Mouse (Mus musculus): ENCODE data around the gene Fignl1. TPM values are rescaled to one million over a fixed set of nuclear protein-coding genes. Genes with fewer than 3 reads are reported as not detected.

The Fignl1 gene
- polyA plus RNA-seq, 1 experiment: 0.65 TPM

- 90% methylated on average over 2 of the region's 2 CpGs for WGBS
- TF ChIP-seq CTCF (IDR thresholded peaks at IDR 0.05; ENCODE audit: borderline replicate concordance, insufficient read depth, low read depth, low read length) (no peak), POLR2A (IDR thresholded peaks at IDR 0.05; ENCODE audit: borderline replicate concordance, insufficient read depth, low read length) (no peak)
- H3K4me1 ChIP-seq (ENCODE audit: control insufficient read depth, insufficient read depth, low read length): no peaks in the 10 kb centered on the region
- DNase-seq: no peak
- H3K27ac ChIP-seq (ENCODE audit: insufficient read depth, low read length): no peak overlapping the region
- no peak overlapping the region for H3K4me3 ChIP-seq (replicated peaks; ENCODE audit: insufficient read depth, low read depth, low read length)
- H3K27me3 ChIP-seq (ENCODE audit: control insufficient read depth, insufficient read depth, low read length): no peaks in the 10 kb centered on the region
Measured at GRCm38 (mm10) chr11:11768057-11768456, 40.7 kb downstream of the Fignl1 start.

DNA sequence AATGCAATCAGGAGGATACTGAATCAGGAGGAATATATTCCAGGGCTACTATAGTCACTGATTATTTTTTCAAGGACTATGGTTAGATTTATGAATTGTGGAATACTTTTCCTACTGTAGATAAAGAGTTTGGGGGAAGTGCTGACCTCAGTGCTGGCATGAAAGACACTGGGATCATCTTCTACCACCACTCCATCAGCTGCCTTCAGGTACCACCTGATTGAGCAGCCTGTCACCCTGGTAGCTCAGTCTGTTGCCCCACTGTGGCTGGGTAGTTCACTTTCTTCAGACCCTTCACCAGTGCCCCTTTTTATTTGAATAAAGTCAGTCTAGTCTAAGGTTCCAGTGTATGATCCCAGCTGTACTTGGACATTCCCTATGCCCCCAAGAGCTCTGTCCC lies 42.0 kb downstream of the Fignl1 start:
- Histone ChIP-seq H3K27ac (ENCODE audit: insufficient read depth, low read length) (no peak overlapping the region), H3K27me3 (ENCODE audit: control insufficient read depth, insufficient read depth, low read length) (no peaks in the 10 kb centered on the region), H3K4me3 (replicated peaks; ENCODE audit: insufficient read depth, low read depth, low read length) (no peak overlapping the region), H3K4me1 (ENCODE audit: control insufficient read depth, insufficient read depth, low read length) (no peaks in the 10 kb centered on the region)
- DNase-seq: no peak
- TF ChIP-seq POLR2A (IDR thresholded peaks at IDR 0.05; ENCODE audit: borderline replicate concordance, insufficient read depth, low read length): no peak

DNA sequence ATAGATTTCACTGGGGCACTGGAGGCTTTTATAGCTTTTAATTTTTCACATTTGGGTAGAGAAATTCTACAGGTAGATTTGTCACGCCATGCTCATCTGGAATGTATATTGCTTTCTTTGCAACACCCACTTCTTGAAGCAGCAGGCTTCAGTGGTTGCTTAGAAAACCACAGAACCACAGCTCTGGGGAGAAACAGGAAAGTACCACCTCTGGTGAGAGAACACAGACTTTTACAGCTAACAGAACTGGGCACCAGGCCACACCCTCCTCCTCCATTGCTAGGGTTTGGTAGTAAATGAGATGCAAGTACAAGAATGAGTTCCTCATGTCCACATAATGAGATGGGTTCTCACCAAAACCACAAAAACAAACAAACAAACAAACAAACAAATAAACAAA lies 42.7 kb downstream of the Fignl1 start:
- H3K4me1 ChIP-seq (ENCODE audit: control insufficient read depth, insufficient read depth, low read length): no peaks in the 10 kb centered on the region
- TF ChIP-seq CTCF (IDR thresholded peaks at IDR 0.05; ENCODE audit: borderline replicate concordance, insufficient read depth, low read depth, low read length): no peak
- no peak for TF ChIP-seq POLR2A (IDR thresholded peaks at IDR 0.05; ENCODE audit: borderline replicate concordance, insufficient read depth, low read length)
- DNase-seq: no peak
- no peak overlapping the region for H3K4me3 ChIP-seq (replicated peaks; ENCODE audit: insufficient read depth, low read depth, low read length)
- H3K27ac ChIP-seq (ENCODE audit: insufficient read depth, low read length): no peak overlapping the region
- WGBS: 97% methylated on average over 1 of the region's 1 CpGs
- H3K27me3 ChIP-seq (ENCODE audit: control insufficient read depth, insufficient read depth, low read length): no peaks in the 10 kb centered on the region

DNA sequence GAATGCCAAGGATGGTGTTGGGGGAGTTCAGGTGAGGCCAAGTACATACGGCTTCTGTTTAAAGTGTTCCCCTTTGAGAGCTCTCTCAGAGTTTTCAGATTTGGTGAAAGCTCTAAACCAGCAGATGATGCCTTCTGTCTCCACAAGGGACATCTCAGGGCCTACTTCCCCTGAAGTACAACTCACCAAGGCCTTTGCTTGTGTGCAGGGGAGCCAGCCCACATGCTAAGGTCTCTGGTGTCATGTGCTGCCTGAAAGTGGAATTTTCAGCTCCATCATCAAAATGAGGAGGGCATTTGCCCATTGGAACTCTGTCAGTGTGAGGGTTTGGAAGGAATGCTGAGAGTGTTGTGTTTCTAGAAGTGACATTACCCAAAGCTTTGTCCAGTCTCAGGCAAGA lies 43.3 kb downstream of the Fignl1 start:
- 63% methylated on average over 1 of the region's 1 CpGs for WGBS
- no peak for TF ChIP-seq POLR2A (IDR thresholded peaks at IDR 0.05; ENCODE audit: borderline replicate concordance, insufficient read depth, low read length)
- TF ChIP-seq CTCF (IDR thresholded peaks at IDR 0.05; ENCODE audit: borderline replicate concordance, insufficient read depth, low read depth, low read length): no peak
- no peak for DNase-seq
- Histone ChIP-seq H3K27ac (ENCODE audit: insufficient read depth, low read length) (no peak overlapping the region), H3K27me3 (ENCODE audit: control insufficient read depth, insufficient read depth, low read length) (no peaks in the 10 kb centered on the region), H3K4me1 (ENCODE audit: control insufficient read depth, insufficient read depth, low read length) (no peaks in the 10 kb centered on the region), H3K4me3 (replicated peaks; ENCODE audit: insufficient read depth, low read depth, low read length) (no peak overlapping the region)

DNA sequence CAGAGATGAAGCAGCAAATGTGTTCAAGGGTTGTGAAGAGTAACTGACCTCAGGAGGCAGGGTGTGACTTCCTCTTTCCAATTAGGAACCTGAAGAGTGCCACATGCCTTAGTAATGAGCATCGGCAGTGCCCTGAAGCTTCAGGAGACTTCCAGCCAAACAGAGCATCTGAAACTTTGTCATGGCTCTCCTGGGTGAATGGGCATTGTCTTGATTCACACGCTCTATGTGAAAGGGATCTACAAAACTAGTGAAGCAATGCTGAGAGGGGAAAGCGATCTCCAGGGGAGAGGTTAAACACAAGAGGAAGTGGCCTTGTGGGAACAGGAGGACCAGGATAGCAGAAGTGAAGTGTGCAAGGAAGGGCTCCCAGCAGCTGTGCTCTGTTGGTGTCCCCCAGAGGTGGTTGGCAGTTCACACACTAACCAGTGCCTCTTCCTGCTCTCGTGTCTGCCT lies 45.5 kb downstream of the Fignl1 start:
- DNase-seq: no peak
- H3K4me1 ChIP-seq (ENCODE audit: control insufficient read depth, insufficient read depth, low read length): no peaks in the 10 kb centered on the region
- TF ChIP-seq POLR2A (IDR thresholded peaks at IDR 0.05; ENCODE audit: borderline replicate concordance, insufficient read depth, low read length) (no peak), CTCF (IDR thresholded peaks at IDR 0.05; ENCODE audit: borderline replicate concordance, insufficient read depth, low read depth, low read length) (no peak)
- H3K27ac ChIP-seq (ENCODE audit: insufficient read depth, low read length): no peak overlapping the region
- WGBS: 50% methylated on average over 4 of the region's 4 CpGs
- H3K27me3 ChIP-seq (ENCODE audit: control insufficient read depth, insufficient read depth, low read length): no peaks in the 10 kb centered on the region
- H3K4me3 ChIP-seq (replicated peaks; ENCODE audit: insufficient read depth, low read depth, low read length): no peak overlapping the region

- H3K27ac ChIP-seq (ENCODE audit: insufficient read depth, low read length): no peak overlapping the region
- TF ChIP-seq POLR2A (IDR thresholded peaks at IDR 0.05; ENCODE audit: borderline replicate concordance, insufficient read depth, low read length) (no peak), CTCF (IDR thresholded peaks at IDR 0.05; ENCODE audit: borderline replicate concordance, insufficient read depth, low read depth, low read length) (no peak)
- no peak overlapping the region for H3K4me3 ChIP-seq (replicated peaks; ENCODE audit: insufficient read depth, low read depth, low read length)
- H3K27me3 ChIP-seq (ENCODE audit: control insufficient read depth, insufficient read depth, low read length): no peaks in the 10 kb centered on the region
- 92% methylated on average over 1 of the region's 1 CpGs for WGBS
- H3K4me1 ChIP-seq (ENCODE audit: control insufficient read depth, insufficient read depth, low read length): no peaks in the 10 kb centered on the region
- no peak for DNase-seq
Measured at GRCm38 (mm10) chr11:11758883-11759282, 49.9 kb downstream of the Fignl1 start.

DNA sequence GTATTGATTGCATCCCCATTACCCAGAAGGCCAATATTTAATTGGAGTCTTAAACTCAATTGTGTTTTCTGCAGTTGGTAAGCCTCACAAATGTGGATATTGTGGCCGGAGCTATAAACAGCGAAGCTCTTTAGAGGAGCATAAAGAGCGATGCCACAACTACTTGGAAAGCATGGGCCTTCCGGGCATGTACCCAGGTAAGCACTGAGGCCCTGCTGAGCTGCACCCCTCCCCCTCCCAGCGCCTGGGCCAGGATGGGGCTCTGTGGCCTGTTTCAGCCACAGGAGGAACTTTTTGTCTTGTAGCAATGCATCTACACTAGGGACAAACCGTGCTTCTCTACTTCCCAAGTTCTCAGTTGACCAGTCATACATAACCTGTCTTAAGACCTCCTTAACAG lies 50.6 kb downstream of the Fignl1 start:
- TF ChIP-seq CTCF (IDR thresholded peaks at IDR 0.05; ENCODE audit: borderline replicate concordance, insufficient read depth, low read depth, low read length) (no peak), POLR2A (IDR thresholded peaks at IDR 0.05; ENCODE audit: borderline replicate concordance, insufficient read depth, low read length) (no peak)
- H3K4me1 ChIP-seq (ENCODE audit: control insufficient read depth, insufficient read depth, low read length): no peaks in the 10 kb centered on the region
- H3K4me3 ChIP-seq (replicated peaks; ENCODE audit: insufficient read depth, low read depth, low read length): no peak overlapping the region
- no peak overlapping the region for H3K27ac ChIP-seq (ENCODE audit: insufficient read depth, low read length)
- no peak for DNase-seq
- H3K27me3 ChIP-seq (ENCODE audit: control insufficient read depth, insufficient read depth, low read length): no peaks in the 10 kb centered on the region
- 60% methylated on average over 6 of the region's 6 CpGs for WGBS

- no peaks in the 10 kb centered on the region for H3K27me3 ChIP-seq (ENCODE audit: control insufficient read depth, insufficient read depth, low read length)
- H3K4me1 ChIP-seq (ENCODE audit: control insufficient read depth, insufficient read depth, low read length): no peaks in the 10 kb centered on the region
- TF ChIP-seq CTCF (IDR thresholded peaks at IDR 0.05; ENCODE audit: borderline replicate concordance, insufficient read depth, low read depth, low read length) (no peak), POLR2A (IDR thresholded peaks at IDR 0.05; ENCODE audit: borderline replicate concordance, insufficient read depth, low read length) (no peak)
- H3K27ac ChIP-seq (ENCODE audit: insufficient read depth, low read length): no peak overlapping the region
- no peak overlapping the region for H3K4me3 ChIP-seq (replicated peaks; ENCODE audit: insufficient read depth, low read depth, low read length)
- DNase-seq: no peak
- 78% methylated on average over 5 of the region's 5 CpGs for WGBS
Measured at GRCm38 (mm10) chr11:11752859-11753258, 55.9 kb downstream of the Fignl1 start.
